Mouse (Mus musculus) lung, postnatal 0 days (tissue): ENCODE results near the gene Frmd8. TPM values are rescaled to one million over a fixed set of nuclear protein-coding genes. Genes with fewer than 3 reads are reported as not detected.

ENCODE experiments used
- ATAC-seq: fragments of 200-750 bp; cut with Nextera tagmentation; 2 replicates; pipeline ENCODE4 v1.8.0; 2017; ENCODE audit warnings: moderate library complexity
- DNase-seq: peaks from one replicate; pipeline ENCODE4 v3.0.0-alpha.2; 2016; ENCODE audit warnings: low spot score
- H3K27ac ChIP-seq: fragments of 300-500 bp; sonication (generic); 2 replicates; pipeline ENCODE4 v1.5.1; 2014; ENCODE audit warnings: antibody characterized with exemption, mild to moderate bottlenecking, low read length, mixed read lengths
- H3K27me3 ChIP-seq: fragments of 300-500 bp; sonication (generic); replicated peaks from 2 replicates; pipeline ENCODE4 v1.6.1; 2014; ENCODE audit warnings: low read length, mixed read lengths; ENCODE audit not compliant: insufficient read depth
- H3K36me3 ChIP-seq: fragments of 300-500 bp; sonication (generic); 2 replicates; pipeline ENCODE4 v1.6.1; 2014; ENCODE audit warnings: low read length, mixed read lengths; ENCODE audit not compliant: insufficient read depth
- H3K4me1 ChIP-seq: fragments of 300-500 bp; sonication (generic); 2 replicates; pipeline ENCODE4 v1.6.1; 2014; ENCODE audit warnings: antibody characterized with exemption, low read depth, low read length, mixed read lengths; ENCODE audit not compliant: insufficient read depth
- H3K4me2 ChIP-seq: fragments of 300-500 bp; sonication (generic); replicated peaks from 2 replicates; pipeline ENCODE4 v1.6.1; 2014; ENCODE audit warnings: low read depth, mild to moderate bottlenecking, low read length, moderate library complexity, mixed read lengths
- H3K4me3 ChIP-seq: fragments of 300-500 bp; sonication (generic); 2 replicates; pipeline ENCODE4 v1.5.1; 2014; ENCODE audit warnings: low read depth, low read length
- H3K9ac ChIP-seq: fragments of 300-500 bp; sonication (generic); replicated peaks from 2 replicates; pipeline ENCODE4 v1.6.1; 2014; ENCODE audit warnings: low read depth, mild to moderate bottlenecking
- H3K9me3 ChIP-seq: fragments of 300-500 bp; sonication (generic); 2 replicates; pipeline ENCODE4 v1.6.1; 2016; ENCODE audit warnings: low read length, mixed read lengths
- CTCF ChIP-seq: IDR thresholded peaks from 2 replicates; pipeline ENCODE4 v1.5.1; 2016; ENCODE audit warnings: antibody characterized with exemption, mild to moderate bottlenecking
- EP300 ChIP-seq: IDR thresholded peaks from 2 replicates; pipeline ENCODE4 v1.6.1; 2016; ENCODE audit warnings: antibody characterized with exemption, mild to moderate bottlenecking, control low read depth
- WGBS: fragments of 180-500 bp; shearing (Covaris S2); extraction: QIAGEN DNeasy Blood & Tissue Kit; methylation state at CpG from one replicate; pipeline ENCODE4 v1.1.7; 2014; 5-methylcytosine and 5-hydroxymethylcytosine counted together
- polyA plus RNA-seq: library from polyadenylated mRNA; unstranded; fragments of >200 nt; fragmentation: Nextera tagmentation; extraction: Ambion mirVana; gene quantifications from 2 replicates; pipeline ENCODE4 v1.2.1, GENCODE M21; 2015

The Frmd8 gene
- polyA plus RNA-seq, 1 experiment from 2014 or later: 35.1 TPM

- TF ChIP-seq CTCF: no peak
- no peak for TF ChIP-seq EP300
- Histone ChIP-seq H3K27ac (peak overlapping the region; percentile 91), H3K27me3 (no peaks in the 10 kb centered on the region), H3K36me3 (no peaks in the 10 kb centered on the region), H3K4me3 (no peak overlapping the region), H3K9me3 (no peaks in the 10 kb centered on the region), H3K9ac (no peak overlapping the region), H3K4me1 (peaks cover 10% of the 10 kb centered on the region; the same call in 1 of the 2 replicates), H3K4me2 (peak overlapping the region; percentile 33)
- DNase-seq (no peak), ATAC-seq (no peak)
- 68% methylated on average over 3 of the region's 3 CpGs for WGBS
Measured at GRCm38 (mm10) chr19:5878916-5879315, 3.8 kb upstream of the Frmd8 start.

- Histone ChIP-seq H3K27me3 (no peaks in the 10 kb centered on the region), H3K4me3 (peak overlapping the region; percentile 6; the same call in 1 of the 2 replicates), H3K27ac (peak overlapping the region; percentile 91), H3K36me3 (no peaks in the 10 kb centered on the region), H3K9ac (peak overlapping the region; percentile 30; the same call in 1 of the 2 replicates), H3K9me3 (no peaks in the 10 kb centered on the region), H3K4me2 (peak overlapping the region; percentile 33), H3K4me1 (peaks cover 13% of the 10 kb centered on the region; the same call in 1 of the 2 replicates)
- WGBS: 22% methylated on average over 7 of the region's 7 CpGs
- no peak for TF ChIP-seq EP300
- no peak for TF ChIP-seq CTCF
- peak; percentile 72 for DNase-seq
- ATAC-seq: peak; percentile 46
Measured at GRCm38 (mm10) chr19:5878362-5878722, 3.3 kb upstream of the Frmd8 start.

DNA sequence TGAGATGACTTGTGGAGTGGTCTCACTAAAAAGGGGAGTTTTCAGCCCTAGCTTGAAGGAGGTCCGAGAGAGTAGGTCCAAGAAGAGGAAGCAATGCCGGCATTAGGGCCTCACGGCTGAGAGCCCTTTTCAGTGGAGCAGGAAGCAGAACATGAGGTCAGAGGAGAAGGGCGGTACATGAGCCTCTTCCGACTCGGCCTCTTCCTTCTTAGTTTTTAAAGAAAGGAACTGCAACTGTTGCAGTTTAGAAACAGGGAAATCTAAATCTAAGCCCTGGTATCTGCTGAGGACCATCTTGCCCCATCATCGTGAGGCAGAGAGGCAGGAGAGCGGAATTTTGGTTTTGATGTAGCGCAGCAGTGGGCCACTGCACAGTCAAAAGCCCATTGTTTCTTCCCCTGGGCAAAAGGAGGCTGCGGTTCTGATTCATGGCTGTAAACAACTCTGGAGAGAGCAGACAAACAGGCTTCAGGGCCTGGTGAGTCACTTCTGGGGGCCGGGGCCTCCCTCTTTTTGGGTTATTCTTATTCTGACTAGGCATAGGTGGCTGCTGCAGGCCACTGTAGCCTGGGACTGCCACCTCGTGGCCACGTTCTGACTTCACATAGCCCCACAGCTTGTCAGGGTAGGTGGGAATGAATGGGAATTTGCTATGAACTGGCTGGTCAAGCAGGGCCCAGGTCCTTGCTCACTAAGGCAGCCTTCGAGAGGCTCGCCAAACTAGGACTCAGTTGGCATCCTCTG, 2.7 kb upstream of the Frmd8 start, which contains the start of gene Slc25a45:
Slc25a45 (plus strand) TSS at position 191 of the 744 bp plus-strand sequence.
- H3K9ac ChIP-seq: peak within 1 kb of the TSS; percentile 30; the same call in 1 of the 2 replicates
- peak within 1 kb of the TSS; percentile 6; the same call in 1 of the 2 replicates for H3K4me3 ChIP-seq
- no peaks in the 10 kb centered on the region for H3K27me3 ChIP-seq
- H3K36me3 ChIP-seq: no peaks in the 10 kb centered on the region
- TF ChIP-seq EP300: peak; percentile 68
- TF ChIP-seq CTCF: peak; percentile 92
- peak within 1 kb of the TSS; percentile 33 for H3K4me2 ChIP-seq
- 23% methylated on average over 15 of the region's 15 CpGs for WGBS
- peak; percentile 86 for ATAC-seq
- H3K9me3 ChIP-seq: no peaks in the 10 kb centered on the region
- peaks cover 13% of the 10 kb centered on the region; the same call in 1 of the 2 replicates for H3K4me1 ChIP-seq
- peak within 1 kb of the TSS; percentile 91 for H3K27ac ChIP-seq
- peak; percentile 94 for DNase-seq

- ATAC-seq (no peak), DNase-seq (no peak)
- Histone ChIP-seq H3K4me1 (peaks cover 25% of the 10 kb centered on the region), H3K4me3 (peak overlapping the region; percentile 70), H3K4me2 (peak overlapping the region; percentile 80), H3K27me3 (no peaks in the 10 kb centered on the region), H3K9ac (peak overlapping the region; percentile 78), H3K27ac (peak overlapping the region; percentile 57), H3K36me3 (peaks cover under 1% of the 10 kb centered on the region; the same call in 1 of the 2 replicates), H3K9me3 (no peaks in the 10 kb centered on the region)
- TF ChIP-seq EP300: no peak
- TF ChIP-seq CTCF: no peak
- 5% methylated on average over 13 of the region's 13 CpGs for WGBS
Measured at GRCm38 (mm10) chr19:5874391-5874968, 594 bp downstream of the Frmd8 start.

DNA sequence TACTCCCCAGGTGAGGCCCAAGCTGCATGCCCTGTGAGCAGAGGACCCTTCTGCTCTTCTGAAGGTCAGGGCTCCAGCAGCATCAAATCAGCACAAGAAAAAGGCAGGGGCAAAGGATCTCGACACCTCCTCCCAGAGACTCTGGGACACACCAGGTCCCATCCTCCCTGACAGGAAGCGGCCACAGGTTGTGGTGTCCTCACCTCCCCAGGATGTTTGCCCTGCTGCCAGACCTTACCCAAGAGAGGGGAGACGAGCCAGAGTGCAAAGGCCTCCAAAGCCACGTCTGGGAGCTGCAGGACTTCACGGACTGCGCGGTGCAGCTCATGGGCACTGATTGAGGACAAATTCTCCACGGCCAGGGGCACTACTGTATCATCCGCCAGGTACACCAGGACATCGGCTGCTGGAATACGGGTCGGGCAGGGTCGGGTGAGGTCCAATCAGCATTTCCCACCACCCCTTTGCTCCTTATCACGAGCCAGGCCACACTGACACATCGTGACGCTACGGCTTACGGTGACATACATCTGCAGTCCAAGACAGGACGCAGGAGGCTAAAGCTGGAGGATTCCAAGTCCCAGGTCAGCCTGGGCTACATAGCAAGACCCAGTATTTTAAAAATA, 2.0 kb downstream of the Frmd8 start:
- TF ChIP-seq CTCF (no peak), EP300 (no peak)
- DNase-seq: no peak

GRCm38 (mm10) chr19:5872528-5872927, 2.5 kb downstream of the Frmd8 start:
- Histone ChIP-seq H3K9me3 (no peaks in the 10 kb centered on the region), H3K4me2 (no peak overlapping the region), H3K4me3 (no peak overlapping the region), H3K27me3 (no peaks in the 10 kb centered on the region), H3K9ac (no peak overlapping the region), H3K36me3 (peaks cover 15% of the 10 kb centered on the region; the same call in 1 of the 2 replicates), H3K27ac (0 out of 2 replicates have a peak overlapping the region, but pooled peaks have one; percentile 38), H3K4me1 (peaks cover 22% of the 10 kb centered on the region)
- no peak for TF ChIP-seq CTCF
- no peak for TF ChIP-seq EP300
- WGBS: 67% methylated on average over 4 of the region's 4 CpGs
- ATAC-seq (no peak), DNase-seq (no peak)

More for the DNA sequence above, 2.0 kb downstream of the Frmd8 start:
- Histone ChIP-seq H3K9ac (no peak overlapping the region), H3K36me3 (peaks cover 10% of the 10 kb centered on the region; the same call in 1 of the 2 replicates), H3K4me3 (no peak overlapping the region), H3K4me2 (0 out of 2 replicates have a peak overlapping the region, but pooled peaks have one; percentile 80), H3K9me3 (no peaks in the 10 kb centered on the region), H3K27me3 (no peaks in the 10 kb centered on the region), H3K27ac (no peak overlapping the region), H3K4me1 (peaks cover 22% of the 10 kb centered on the region)
- WGBS: 70% methylated on average over 19 of the region's 19 CpGs
- no peak for ATAC-seq
